Mouse (Mus musculus) frontal cortex, postnatal 25 days (tissue): ENCODE data around the gene Bco2.

ENCODE experiments used
- DNase-seq, 2 experiments: peaks; one replicate each; pipeline ENCODE4 v3.0.0; 2022; ENCODE audit warnings: low spot score in 2 of 2

Bco2 gene

DNA sequence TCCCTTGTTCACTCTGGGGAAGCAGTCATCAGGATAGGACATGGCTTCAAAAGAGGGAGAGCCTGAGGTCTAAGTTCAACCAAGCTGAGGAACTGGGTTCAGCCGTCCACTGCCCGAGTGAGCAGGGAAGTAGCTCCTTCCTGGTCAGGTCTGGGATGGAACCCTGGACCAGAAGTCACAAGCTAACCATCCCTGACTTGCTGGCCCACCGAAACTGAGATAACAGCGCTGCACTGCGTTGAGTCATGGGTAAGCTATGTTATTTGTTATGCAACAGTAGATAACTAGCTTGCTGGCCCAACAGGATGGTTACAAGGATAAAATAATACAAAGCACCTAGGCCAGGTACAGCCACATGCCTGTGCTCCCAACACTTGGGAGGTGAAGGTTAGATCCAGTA, 39.5 kb downstream of the Bco2 start:
- DNase-seq, result no peak

DNA sequence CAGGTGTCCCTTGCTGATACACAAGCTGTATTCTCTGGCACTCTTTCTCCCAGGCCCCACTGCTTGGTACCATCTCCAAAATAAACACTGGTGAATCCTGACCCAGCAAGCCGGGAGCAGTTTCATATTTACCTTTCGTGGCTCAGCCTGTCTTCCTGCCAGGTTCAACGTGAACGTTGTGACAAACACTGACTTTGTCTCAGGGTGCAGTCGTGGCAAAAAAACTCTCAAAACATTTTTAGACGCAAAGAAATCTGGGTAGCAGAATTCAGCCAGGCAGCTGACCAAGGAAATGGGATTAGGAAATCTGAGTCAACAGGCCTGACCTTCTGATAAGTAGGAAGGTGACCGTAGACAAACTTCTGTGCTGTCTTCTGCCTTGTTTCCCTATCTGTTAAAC, 47.4 kb downstream of the Bco2 start:
- DNase-seq, result no peak

DNA sequence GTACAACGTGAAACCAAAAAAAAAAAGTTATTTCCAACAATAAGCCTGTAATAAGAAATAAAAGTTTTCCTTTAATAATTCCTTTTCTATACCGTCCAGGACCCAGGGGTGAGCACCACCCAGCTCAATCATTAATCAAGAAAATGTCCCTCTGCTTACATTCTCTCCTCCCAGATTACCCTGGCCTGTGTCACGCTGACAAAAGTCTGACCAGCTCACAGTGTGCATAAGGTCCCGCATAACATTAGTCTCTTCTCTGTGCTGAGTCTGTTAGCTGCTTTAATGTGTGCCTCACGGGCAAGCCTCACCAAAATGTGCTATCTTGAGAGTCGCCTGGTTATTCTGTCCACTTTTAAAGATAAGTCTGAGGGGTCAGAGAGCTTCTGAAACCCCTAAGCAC, 49.6 kb downstream of the Bco2 start:
- no peak for DNase-seq

DNA sequence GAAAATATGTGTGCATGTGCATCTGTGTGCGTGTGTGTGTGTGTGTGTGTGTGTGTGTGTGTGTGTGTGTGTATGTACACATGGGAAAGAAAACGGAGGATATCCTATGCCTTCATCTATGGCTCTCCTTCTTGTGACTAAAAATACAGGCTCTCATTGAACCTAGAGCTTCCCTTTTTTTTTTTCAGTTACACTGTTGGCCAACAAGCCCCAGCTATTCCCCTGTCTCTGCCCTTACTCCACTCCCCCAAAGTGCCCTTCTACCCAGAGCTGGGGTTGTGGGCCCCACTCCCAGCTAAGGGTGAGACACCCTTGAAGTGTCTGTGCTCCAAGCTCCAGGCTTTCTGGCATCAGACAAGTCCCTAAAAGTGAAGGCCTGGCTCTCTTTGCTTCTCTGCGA, 52.0 kb downstream of the Bco2 start:
- no peak for DNase-seq

DNA sequence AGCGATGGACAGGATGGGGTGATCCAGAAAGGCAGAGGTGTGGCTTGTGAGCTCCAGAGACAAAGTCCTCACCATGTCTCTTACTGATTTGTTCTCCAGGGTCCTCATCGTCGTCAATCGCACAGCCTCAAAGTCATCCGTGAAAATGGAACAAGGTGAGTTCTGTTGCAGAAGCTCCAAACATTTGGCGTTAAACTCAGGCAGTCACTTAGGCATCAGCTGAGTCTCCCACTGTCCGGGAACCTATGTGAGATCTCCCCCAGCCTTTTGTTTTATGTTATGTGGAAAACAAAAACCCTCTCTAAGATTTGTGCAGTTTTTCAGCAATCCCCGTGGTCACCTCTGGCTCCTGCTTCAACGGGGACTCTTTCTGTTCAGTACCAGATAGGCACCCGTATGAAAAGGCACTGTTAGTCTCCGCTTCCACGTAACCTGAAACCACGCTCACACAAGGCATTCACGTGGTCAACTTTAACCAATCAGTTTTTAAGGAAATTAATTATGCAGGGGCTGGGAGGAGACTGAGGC, 53.9 kb downstream of the Bco2 start:
- no peak for DNase-seq

DNA sequence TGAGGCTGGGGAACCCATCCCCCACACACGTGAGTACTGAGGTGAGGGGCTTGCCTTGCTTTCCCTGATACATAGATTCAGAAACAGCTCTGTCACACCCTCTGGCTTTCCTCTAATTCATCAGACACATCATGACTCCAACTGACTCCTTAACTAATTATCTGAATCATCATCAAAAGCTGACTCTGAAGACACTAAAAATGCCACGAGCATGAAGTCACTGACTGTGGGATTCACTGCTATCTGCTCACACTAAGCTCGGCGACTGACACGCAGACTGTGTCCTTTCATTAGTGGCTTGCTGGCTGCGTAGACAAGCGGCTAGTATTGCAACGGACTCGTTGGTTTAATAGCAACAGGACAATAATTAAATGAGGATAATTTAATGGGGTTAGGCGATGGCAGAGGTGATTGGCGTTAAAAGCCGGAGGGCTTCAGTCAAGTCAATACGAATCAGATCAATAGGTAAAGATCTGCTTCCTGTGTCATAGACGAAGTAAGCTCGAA, 54.5 kb downstream of the Bco2 start:
- no peak for DNase-seq

DNA sequence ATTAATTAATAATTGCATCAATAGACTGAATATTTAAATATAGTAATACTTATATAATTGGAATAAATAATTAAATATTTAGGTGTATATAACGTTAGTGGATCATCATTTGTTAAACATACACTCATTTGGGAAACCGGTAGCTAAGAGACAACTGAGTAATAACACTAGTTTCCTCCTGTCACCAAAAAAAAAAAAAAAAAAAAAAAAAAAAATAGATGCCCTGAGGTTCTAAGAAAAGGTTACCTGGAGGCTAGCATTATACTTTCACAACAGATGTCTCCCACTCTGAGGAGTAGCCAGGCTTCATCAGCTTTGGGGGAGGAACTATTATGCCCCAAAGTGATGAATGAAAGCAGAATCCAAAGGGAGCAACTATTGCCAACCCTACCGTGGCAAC, 55.2 kb downstream of the Bco2 start:
- DNase-seq, result no peak

DNA sequence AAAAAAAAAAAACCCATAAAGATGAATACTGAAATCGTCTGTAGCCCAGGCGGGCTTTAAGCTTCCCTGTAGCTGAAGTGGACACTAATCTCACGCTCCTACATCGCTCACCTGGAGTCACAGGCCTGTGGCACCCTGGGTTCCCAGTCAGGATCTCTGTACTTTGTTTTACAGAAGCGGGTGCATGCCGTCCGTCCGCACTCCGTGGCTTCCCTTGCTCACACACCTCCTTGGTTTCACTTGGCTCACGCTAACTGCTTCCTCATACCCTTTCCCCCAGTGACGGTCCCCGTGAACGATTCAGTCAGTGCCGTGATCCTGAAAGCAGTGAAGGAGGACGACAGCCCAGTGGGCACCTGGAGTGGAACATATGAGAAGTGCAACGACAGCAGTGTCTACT, 56.2 kb downstream of the Bco2 start:
- DNase-seq, result no peak

DNA sequence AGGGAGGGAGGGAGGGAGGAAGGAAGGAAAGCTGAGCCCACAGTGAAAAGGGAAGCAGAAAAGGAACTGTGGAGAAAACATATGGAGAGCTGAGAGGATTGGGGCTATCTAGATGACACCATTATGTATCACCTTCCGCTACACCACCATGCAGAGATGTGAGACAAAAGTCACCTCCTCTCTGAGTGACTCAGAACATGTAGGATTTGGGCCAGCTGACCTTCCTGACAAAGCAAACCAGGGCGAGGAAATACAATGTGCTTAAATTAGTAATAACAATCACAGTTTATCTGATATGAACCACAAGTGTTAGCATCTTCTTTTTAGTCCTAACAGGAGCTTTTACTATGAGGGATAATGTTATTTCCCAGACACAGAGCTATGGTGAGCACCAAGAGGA, 57.4 kb downstream of the Bco2 start:
- no peak for DNase-seq

DNA sequence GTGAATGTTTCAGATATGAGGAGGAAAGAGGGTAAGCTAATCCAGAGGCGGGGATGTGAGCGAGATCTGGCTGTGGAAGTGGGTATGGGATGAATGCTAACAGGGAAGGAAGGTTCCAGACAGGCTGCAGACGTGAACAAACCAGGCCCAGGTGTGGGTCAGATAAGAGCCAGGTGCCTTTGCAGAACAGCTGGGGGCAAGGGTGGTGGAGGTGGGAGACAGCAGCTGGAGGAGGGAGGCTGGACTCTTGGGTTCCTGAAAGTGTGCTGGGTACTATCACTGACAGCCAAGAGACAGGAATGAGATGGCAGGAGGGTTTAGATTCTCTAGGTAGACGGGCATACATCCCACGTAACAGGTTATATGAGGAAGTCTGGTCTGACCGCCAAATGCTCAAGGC, 57.9 kb downstream of the Bco2 start:
- DNase-seq, result no peak

DNA sequence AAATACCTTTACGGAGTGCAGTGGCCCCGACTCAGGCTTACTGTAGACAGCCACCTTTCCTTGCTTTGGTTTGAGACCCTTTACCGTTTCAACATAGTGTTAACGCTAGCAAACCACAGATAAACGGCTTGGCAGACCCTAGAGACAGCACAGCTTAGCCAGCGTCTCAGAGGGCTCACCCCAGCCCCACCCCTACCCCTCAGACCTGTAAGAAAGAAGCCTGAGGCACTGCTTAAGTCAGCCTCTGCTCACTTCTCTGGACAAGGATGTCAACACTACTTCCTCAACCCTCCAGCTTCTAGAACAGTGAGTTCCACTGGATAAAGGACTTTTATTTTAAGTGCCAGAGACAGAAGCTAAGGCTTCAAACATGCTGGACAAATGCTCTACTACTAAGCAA, 58.4 kb downstream of the Bco2 start:
- DNase-seq, result no peak

DNA sequence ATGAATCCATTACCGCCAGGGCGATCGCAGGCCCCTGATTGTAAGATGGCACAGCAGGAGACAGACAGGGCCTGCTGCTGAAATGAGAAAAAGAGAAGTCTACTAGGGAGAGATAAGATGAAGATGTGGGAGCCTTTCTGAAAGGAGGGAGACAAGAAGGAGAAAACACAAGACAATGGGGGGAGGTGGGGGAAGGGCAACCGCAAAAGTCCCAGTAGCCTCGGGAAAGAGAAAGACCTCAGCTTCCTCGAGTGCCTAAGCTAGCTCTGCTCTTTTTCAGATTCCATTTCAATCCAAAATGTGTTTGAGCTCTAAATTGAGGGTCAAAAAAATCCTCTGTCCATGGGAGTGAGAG, 58.9 kb downstream of the Bco2 start:
- no peak for DNase-seq

DNA sequence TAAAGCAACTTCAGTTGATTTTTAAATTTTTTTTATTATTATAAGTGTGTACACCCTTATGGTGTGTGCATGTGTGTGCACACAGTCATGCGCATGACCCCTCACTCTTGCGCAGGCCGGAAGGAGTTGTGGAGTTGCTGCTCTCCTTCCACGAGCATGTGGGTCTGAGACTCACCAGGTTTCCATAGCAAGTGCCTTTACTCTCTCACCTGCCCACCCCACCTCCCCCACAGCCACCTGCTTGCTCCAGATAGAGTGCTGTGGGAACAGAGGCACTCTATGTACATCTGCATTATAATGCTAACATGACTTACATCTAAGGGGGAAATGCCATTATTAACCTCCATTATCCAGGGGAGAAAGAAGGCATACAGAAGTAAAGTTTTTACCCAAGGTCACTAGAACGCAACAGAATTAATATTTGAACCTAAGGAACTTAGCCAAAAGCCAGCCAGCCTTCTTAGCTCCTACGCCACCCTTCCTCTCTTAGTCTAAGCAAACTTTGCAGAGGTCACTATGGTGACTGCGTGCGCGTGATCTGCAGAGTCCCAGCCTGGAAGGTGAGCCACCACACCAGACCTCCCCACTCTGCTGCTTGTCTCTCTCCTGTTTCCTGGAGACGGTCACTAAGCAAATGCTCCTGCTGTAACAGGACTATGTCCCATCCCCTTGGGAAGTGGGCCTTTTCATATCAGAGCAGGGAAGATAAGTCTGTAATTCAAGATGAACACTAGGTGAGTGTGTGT, 59.4 kb downstream of the Bco2 start:
- no peak for DNase-seq

DNA sequence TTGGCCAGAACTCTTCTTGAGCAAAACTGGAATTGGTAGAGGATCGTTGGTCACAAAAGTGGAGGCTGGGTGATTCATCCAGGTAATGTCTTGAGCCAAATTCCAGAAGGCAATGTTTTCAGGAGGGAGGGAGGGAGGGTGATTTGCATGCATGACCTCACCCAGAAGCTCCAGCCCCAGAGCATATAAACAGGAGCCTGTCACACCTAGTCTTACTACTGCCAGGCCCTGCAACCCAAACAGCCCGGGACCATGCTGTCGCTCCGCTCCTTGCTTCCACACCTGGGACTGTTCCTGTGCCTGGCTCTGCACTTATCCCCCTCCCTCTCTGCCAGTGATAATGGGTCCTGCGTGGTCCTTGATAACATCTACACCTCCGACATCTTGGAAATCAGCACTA, 60.7 kb downstream of the Bco2 start, which contains the start of gene Plet1:
Plet1 (plus strand) TSS at position 215 of the 400 bp plus-strand sequence.
- no peak for DNase-seq

DNA sequence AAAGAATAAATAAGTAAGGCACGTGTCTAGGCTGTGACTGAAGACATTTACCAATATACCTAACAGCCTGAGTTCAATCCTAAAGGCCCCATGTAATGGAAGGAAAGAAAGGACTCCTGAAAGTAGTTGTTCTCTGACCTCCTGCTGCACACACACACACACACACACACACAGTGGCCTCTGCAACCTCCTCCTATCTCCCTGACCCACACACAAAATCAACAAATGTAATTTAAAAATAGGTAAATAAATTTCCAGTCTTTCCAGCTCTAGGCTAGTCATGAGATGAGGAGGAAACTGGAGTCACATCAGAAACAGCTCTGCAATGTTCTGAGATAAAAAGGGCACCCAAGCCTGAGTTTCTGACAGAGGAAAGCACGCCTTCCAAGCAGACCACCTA, 61.2 kb downstream of the Bco2 start:
- no peak for DNase-seq

DNA sequence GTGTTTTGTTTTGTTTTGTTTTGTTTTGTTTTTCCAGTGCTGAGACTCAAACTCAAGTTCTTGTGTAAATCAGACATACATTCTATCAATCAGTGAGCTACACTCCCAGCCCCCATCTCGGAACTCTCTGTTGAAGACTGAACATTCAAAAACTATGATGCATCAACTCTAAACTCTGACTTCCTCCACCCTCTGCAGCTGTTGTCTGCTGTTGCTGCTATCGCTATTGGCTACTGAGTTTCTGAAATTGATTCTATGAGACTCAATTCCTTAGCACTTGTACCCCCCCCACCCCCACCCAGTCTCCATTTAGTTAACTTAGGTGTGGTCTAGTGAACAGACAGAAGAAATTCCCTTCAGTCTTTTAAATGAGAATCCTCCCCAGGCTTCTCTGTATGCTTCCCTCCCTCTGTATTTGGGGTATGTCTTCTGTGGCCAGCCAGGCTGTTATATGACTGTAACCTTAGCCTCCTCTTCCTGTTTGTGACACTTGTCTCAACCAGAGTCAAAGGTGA, 63.4 kb downstream of the Bco2 start:
- DNase-seq, result no peak

DNA sequence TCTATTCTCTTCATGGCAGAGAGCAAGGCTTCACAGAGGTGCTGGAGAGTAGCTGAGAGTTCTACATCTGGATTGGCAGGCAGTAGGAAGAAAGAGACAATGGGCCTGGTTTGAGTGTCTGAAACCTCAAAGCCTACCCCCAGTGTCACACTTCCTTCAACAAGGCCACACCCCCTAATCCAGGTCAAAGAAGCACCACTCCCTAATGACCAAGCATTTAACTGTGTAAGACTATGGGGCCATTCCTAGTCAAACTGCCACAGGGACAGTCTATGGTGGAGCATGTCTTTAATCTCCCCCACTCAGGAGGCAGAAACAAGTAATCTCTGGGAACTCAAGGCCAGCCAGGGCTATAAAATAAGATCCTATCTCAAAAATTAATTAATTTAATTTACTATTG, 64.1 kb downstream of the Bco2 start:
- DNase-seq, result no peak

DNA sequence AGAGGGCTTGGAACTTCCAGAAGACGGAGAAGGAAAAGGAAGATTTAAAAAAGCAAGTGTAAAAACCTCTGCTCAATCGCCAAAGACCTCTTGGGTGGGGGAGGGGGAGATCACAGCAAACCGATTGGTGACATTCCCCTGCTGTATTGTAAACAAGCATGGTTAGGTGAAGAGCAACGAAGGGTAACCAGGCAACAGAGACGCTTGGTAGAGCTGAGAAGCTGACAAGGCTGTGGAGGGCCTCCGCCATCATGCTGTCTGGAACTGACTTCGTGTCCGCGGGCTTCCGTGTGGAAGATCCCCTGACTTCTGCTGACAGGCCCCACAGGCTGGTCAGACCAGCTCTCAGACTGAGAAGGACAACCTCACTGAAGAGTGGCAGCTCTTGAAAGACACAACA, 69.5 kb downstream of the Bco2 start:
- DNase-seq, result no peak
